Mouse (Mus musculus) lung, postnatal 10 days (tissue): ENCODE measurements around the gene Gm49405.
A peak's percentile ranks its signal among the peaks of the same experiment; 100 is the strongest.
"Not testable (repeated sequence)": the region's sequence is repeated elsewhere in the genome, so short reads cannot be mapped to it uniquely, and the experiment has no call there.

Experiments
- DNase-seq: peaks from one replicate; pipeline ENCODE4 v3.0.0; 2021

Gm49405 gene

DNA sequence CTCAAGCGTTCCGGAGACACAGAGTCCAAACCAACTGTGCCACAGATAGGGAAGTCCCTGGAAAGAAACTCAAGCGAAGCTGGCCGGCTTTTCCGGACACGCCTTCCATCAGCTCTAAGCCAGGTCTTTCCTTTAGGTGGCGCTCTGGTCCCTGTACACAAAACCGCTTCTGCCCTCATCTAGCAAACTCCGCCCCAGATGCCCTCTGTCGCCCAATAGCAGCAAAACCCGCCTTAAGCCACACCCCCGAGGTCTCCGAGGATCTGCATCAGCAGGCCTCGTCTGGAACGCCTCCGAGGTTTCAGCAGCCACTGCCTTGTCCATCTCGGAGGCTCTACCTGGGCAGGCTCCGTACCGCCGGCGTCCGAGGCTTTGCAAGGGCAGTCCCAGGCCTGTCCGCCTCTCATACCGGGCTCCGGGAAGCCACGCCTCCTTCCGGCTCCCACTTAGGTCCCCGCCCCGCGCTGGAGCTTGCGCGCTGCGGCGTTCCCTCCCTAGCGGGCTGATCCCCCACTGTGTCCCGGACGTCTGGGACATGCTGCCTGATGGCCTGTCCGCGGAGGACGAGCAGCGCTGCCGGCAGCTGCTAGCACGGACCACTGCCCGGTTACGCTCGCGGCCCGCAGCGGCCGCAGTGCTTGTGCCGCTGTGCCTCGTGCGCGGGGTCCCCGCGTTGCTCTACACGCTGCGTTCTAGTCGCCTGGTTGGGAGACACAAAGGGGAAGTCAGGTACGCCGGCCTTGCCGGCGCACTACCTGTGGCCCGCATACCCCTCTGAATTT lies at the start of gene Gm49405, which contains the start of gene Nudt8:
Gm49405 (plus strand) TSS at position 508 of the 782 bp plus-strand sequence.
Nudt8 (plus strand) TSS at position 462 of the 782 bp plus-strand sequence.
- peak; percentile 99 for DNase-seq

DNA sequence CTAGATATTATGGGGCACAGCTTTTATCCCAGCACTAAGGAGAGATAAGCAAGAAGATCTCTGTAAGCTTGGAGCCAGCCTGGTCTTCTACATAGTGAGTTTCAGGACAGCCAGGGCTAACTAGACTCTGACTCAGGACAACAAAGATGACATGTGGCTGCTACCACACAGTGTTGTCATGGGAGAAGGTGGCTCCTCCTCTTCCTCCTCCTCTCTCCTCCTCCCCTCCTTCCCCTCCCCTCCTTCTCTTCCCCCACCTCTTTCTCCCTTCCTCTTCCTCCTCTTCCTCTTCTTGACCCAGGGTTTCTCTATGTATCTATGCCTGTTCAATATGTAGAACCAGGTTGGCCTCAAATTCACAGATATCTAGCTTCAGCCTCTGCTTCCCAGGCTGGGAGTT lies 49.0 kb upstream of the Gm49405 start:
- DNase-seq = no peak

DNA sequence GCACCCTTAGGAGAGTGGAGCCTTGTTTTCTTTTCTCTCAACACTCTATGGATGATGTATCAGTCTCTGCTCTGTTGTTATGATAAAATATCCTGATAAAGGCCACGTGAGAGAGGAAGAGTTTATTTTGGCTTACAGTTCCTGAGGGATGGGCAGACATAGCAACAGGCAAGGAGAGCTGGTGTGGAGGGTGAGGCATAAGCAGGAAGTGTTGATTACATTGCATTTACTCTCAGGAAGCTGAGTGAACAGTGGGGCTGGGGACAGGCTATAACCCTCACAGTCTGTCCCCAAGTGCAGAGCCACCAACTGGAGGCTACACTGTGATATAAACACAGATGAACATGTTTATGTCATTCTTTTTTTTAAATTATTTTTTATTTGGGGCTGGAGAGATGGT lies 48.3 kb upstream of the Gm49405 start:
- DNase-seq = no peak

DNA sequence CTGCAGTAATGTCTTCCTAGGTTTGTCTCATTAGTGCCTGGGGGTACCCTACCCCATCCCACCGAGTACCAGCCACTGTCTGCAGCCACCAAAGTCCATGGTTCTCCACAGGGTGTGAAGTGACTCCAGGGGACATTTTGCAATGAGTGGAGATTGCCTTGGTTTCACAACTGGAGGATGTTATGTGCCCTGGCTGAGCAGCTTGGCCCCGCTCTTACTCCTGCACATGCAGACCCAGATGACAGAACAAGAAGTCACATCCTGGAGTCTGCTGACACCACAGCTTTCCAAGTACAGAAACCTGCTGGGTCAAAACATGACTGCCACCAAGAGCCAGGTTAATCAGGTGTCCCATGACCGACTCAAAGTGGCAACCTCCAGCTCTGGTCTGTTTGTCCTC lies 45.4 kb upstream of the Gm49405 start:
- no peak for DNase-seq

DNA sequence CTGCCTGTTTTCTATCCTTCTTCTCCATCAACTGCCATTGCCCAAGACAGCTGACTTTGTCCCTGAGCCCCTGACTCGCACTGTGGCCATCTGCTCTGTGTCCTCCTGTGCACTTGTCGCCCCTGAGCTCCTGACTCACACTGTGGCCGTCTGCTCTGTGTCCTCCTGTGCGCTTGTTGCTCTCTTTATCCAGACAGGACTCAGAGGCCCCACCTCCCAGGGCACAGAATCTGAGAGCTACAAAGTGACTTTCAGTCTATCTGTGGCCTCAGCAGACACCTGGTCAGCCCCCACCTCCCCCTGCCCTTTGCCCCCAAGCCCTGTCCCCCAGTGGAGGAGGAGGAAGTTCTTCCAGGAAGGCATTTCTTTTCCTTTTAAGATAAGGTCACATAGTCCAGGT lies 44.6 kb upstream of the Gm49405 start:
- DNase-seq = no peak

DNA sequence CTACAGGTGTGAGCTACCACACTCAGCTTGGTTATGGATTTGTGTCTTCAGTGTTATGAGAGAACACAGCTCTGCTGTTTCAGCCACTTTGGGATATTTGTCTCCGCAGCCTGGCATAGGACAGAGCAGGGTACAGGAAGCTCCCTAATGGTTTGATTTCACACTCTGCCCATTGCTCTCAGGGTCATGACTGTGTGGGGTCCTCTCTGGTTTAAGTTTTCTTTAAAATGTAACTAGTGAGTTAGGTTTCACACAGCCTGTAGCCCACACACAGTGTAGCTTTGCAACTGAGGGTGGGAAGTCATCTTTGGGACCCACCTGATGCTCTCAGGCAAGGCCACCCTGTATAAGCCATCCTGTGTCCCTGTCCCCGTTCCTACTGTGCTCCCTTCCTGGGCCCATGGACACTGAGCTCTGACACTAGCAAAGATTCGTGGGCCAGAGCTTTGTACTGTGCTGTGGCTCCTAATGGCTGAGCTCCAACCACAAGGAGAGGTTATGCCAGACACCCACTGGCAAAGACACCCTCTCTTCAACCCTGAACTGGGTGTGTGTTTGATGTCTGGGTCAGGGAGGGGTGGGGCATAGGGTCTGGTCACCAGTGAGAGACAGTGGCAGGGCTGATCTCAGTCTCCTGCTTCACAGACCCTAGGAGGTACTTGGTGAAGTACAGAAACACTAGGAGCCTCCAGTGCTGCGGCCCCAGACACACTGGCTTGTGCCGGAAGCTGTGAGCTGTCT lies 43.0 kb upstream of the Gm49405 start:
- not testable (repeated sequence) for DNase-seq

DNA sequence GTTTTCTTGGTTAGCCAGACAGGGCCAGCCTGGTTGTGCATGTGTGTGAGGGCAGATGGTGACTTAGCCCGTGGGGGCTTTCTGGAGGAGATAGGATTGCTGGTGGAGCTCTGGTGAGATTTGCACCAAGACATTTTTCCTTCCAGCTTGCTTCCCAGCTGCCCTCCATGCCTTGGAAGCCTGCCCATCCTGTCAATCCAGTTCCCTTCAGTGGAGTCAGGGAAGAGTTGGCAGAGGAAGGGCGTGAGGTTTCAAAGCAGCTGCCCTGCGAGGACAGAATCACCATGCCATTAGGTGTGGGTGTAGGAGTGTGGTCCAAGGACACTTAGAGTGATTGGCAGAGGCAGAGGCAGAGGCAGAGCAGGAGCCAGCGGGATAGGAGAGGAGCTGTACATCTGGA lies 42.0 kb upstream of the Gm49405 start, which contains the start of gene Aldh3b3:
Aldh3b3 (plus strand) TSS at position 176 of the 400 bp plus-strand sequence.
- peak; percentile 36 for DNase-seq

DNA sequence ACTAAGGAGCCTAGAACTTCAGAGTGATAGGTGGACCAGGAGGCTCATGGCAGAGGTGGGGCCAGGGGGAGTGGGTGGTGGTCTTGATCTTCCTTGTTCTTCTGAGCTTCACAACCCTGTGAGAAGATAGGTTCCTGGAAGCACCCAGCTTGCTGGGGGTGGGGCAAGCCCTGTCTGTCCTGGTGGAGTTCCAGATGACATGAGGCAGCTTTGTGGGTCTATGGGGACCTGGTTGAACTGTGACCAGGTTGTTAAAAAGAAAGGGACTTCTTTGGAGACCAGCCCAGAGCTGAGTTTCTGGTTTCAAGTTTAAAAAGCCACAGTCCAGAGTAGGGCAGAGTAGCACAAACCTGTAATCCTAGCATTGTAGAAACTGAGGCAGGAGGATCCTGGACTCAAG lies 41.4 kb upstream of the Gm49405 start:
- no peak for DNase-seq

DNA sequence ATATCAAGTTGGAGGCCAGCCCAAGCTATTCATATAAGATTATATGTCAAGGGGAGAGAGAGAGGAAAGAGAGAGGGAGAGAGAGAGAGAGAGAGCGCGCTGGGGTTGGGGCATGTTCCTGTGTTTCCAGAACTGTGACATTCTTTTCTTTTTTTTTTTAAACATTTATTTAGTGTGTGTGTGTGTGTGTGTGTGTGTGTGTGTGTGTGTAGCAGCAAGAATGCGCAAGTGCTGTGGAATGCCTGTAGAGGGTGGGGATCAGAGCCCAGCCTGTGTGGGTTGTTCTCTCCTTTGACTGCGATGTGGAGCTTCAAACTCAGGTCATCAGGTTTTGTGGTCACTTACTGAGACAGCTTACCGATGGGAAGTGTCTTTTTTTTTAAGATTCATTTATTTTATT lies 40.2 kb upstream of the Gm49405 start:
- peak; percentile 52 for DNase-seq

DNA sequence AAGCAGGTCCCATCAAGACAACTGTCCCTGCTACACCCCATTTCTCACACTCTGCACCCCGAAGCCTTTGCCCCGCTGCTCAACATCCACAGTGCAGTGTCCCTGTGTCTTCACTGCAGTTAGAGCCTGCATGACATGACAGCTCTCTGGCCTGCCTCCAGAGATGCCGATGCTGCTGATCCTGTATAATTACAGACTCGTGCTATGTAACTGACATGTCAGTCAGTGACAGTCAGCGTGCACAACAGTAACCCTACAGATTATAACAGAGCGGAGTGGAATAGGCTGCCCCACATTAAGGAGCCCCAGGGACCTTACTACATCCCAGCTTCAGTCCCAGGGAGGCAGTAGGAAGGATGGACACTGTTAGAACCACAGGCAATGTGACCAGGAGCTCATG lies 38.6 kb upstream of the Gm49405 start:
- DNase-seq = not testable (repeated sequence)

DNA sequence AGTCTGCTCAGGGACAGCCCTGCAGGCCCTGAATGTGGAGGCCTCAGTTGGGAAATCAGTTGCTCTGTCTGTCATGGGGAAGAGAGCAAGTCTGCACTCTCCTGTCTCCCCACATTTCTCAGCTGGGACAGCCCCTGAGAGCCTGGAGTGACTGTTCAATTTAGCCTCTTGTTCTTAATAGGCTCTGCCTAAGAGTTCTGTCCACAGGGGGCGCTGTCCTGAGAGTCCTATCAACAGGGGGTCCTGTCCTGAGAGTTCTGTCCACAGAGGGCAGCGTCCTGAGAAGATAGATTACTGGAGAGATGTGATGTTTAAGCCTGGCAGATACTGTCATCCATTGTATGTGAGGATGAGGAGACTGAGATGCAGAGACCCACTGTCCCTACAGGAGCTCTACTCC lies 38.0 kb upstream of the Gm49405 start:
- peak; percentile 77 for DNase-seq

DNA sequence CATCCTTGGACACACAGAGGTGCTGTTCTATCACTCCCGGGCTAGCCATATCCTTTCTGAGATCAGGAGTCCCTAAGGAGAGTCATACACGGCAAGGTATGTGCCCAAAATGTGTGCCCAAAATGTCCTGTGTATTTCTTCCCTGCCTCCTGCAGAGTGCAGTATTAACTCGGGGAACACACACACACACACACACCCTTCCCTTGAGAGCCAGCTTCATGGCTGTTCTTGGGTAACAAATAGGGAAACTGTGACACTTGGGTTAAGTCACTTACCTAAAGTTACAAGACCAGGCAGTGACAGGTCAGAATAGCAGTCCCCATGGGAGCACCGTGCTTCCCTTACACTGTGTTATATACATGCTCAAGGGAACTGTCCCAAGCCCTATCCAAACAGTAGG lies 36.4 kb upstream of the Gm49405 start:
- no peak for DNase-seq

DNA sequence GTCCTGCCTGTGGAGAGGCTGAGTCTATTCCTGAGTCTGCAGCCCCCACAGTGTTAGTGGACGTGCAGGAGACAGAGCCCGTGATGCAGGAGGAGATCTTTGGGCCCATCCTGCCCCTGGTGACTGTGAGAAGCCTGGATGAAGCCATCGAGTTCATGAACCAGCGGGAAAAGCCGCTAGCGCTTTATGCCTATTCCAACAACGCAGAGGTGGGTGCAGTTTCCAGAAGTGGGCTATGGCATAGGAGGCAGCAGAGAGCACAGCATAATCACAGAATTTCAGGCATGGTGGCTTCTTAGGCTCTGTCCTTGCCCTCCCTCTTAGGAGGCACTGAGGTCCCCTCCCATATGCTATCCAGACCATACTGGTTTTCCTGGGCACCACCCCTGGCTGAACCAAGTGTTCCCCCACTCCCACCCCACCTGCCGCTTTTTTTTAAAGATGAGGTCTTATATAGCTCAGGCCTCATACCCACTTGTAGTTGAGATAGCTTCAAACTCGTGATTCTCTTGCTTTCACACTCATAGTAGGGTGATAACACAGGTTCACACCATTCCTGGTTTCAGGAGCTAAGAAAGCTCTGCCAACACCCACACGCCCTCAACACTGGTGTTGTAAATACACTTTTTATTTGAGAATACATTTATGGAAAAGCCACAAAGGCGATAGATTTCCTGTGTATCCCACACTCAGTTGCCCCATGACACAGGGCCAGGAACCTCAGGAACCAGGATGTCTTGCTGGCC lies 33.9 kb upstream of the Gm49405 start:
- no peak for DNase-seq

DNA sequence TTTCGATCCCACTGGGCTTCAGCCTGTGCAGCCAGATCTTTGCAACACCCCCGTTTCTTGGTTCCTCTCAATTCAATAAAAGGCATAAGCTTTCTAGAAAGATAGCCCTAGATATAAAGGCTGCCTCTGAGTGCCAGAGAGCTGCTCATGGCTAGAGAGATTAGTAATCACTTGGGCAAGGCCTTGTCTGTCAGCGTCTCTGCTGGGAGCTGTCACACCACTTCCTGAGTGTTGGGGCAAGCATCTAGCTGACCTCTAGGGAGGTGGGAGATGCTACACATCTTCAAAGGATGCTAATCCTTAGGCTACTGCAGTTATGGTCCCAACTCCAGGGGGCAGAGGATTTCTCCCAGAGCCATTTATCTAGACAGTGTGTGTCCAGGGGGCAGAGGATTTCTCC lies 33.2 kb upstream of the Gm49405 start:
- no peak for DNase-seq

DNA sequence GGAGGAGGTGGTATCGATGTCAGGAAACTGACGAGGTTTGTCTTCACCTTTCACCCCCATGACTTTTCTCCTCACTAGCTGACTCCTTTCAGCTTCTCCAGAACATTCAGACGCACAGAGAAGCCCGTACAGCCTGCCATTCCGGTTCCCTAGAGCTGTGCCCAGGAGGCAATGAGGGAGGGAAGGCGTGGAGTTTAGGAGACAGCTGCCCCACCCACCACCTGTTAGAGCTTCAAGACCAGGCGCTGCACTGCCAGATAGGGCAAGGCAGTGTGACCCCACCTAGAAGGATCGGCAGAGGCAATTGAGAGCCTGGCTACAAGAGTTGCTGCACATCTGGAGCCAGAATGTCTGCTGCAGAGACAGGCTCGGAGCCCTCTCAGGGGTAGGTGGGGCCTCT lies 28.2 kb upstream of the Gm49405 start, which contains the start of gene Aldh3b2:
Aldh3b2 (plus strand) TSS at position 100 of the 400 bp plus-strand sequence.
- no peak for DNase-seq

DNA sequence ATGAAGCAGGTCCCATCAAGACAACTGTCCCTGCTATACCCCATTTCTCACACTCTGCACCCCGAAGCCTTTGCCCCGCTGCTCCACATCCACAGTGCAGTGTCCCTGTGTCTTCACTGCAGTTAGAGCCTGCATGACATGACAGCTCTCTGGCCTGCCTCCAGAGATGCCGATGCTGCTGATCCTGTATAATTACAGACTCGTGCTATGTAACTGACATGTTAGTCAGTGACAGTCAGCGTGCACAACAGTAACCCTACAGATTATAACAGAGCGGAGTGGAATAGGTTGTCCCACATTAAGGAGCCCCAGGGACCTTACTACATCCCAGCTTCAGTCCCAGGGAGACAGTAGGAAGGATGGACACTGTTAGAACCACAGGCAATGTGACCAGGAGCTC lies 25.8 kb upstream of the Gm49405 start:
- not testable (repeated sequence) for DNase-seq

DNA sequence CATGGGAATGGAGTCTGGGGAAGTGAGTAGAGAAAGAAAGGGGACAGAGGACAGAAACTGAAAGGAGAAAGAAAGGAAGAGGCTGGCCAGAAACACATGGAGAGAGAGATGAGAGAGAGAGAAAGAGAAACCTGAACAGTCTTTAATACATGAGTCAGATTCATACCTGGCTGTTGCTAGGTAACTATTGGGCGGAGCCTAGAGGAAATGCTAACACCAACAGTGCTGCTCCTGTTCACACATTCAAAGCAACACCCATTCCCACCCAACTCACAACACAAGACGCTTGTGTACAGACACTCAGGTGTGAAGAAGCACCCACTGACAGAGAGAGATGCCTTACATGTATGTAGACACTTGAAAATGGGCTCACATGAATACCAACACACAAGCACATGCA lies 24.6 kb upstream of the Gm49405 start:
- peak; percentile 16 for DNase-seq

DNA sequence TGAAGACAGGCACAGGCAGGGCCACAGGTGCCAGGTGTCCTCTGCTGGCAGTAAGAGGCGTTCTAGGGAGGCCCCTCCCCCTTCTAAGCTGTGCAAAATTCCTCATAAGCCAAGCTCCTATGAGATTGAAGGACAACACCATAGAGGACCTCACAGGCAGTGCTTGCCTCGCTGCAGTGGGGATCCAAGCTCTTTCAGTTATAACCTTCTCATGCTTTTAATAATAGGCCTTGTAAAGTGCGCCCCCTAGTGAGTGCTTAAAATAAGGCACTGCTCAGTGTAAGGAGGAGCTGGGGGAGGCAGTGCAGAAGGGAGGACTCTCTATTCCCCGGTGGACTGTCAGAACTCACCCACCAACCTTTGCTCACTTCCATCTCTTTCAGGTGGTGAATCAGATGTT lies 20.1 kb upstream of the Gm49405 start:
- DNase-seq = peak; percentile 92

DNA sequence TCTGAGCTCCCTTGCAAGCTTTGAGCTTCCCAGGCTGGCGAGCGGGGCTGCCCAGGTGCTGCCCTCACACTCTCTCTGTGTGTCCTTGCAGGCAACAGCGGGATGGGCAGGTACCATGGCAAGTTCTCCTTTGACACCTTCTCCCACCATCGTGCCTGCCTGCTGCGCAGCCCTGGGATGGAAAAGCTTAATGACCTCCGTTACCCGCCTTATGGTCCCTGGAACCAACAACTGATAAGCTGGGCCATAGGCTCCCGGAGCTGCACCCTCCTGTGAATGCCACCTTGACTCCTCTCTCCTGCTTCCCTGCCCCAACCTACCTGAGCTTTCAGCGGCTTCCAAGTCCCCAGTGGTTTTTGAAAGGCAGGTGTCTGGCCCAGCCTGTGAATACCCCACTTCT lies 19.5 kb upstream of the Gm49405 start:
- no peak for DNase-seq

DNA sequence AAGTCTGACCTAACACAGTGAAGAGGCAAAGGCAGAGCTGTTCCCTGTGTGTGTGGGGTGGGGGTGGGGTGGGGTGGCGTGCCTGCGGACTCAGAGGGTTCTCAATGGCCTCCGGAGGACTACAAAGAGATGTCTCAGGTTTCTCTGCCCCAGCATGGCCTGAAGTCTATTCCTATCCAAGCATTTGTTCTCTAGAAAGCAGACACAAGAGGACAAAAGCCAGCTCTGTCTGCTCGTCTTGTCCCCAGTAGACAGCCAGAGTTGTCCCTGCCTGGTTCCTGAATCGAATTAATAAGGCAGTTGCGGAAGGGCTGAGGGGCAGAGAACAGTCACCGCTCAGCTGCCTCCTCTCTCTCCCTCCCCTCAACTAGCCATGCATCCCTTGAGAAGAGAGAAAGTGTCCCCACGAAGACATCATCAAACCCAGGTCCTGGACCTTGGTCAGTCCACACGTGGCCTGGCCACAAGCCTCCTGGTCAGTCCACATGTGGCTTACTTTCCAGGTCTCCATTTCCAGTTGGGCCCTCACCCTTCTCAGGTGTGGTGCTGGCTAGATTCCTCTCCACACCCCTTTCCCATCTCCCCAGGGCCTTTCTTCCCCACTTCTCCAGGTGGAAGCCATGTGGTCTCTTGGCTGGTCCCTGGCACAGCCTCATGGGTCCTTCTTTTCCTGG lies 16.8 kb upstream of the Gm49405 start:
- DNase-seq = no peak

DNA sequence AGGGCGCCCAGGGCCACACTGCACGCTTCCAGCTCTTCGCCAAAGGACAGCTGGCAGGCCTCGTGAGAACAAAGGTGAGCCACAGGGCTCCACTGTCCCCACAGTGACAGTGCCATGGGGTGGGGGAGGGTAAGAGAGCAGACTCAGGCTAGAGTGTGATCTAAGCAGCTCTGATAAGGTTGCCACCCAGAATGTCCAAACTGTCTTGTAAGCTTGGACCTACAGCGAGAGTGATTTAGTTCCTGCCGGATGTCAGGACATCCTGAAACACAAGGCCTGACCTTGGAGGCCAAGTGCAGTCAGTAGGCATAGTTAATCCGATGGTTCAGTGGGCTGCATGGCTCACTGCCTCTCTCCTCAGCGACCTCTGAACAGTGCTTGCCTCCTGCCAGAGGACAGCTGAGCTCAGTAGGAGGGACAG lies 15.2 kb upstream of the Gm49405 start:
- peak; percentile 65 for DNase-seq

DNA sequence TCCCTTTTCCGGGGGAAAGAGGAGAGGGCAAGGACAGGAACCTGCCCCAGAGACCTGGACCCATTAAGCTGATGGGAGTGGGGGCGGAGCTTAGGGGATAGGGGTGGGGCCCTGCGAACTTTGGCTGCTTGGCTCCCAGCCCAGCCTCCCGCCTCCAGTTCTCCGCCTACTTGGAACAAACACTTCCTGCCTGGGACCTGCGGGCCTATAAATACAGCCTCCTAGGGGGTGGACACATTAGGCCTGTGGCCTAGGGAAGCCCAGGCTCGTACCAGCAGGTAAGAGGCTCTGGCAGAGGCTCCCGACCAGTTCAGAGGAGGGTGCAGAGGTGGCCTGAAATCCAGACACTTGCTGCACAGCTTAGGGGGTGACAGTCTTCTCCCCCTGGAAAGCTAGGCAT lies 14.1 kb upstream of the Gm49405 start, which contains the start of gene Acy3:
Acy3 (plus strand) TSS at position 237 of the 400 bp plus-strand sequence.
- DNase-seq = peak; percentile 92

DNA sequence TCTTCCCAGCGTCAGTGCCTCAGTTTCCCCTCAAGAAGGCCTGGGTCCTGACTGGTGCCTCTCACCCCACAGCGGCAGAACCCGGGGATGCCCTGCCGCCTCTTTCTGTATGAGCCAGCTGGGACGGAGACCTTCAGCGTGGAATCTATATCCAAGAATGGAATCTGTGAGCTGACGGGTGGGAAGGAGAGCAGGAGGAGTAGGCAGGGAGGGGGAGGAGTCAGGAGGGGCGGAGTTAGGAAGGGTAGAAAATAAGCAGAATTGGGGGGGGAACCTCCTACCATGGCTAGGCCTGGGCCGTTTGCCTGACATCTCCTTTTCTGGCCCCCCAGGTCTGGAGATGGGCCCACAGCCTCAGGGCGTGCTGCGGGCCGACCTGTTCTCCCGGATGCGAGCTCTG lies 12.4 kb upstream of the Gm49405 start:
- DNase-seq = peak; percentile 23
